Mouse (Mus musculus) heart, postnatal 25 days (tissue): Measurements from ENCODE around the gene Fchsd2. TPM values are rescaled to one million over a fixed set of nuclear protein-coding genes. Genes with fewer than 3 reads are reported as not detected.

Source experiments
- DNase-seq: peaks from one replicate; pipeline ENCODE4 v3.0.0; 2022; ENCODE audit warnings: low spot score
- intact Hi-C: fragments of 180-260 bp; cut with DNase I; formaldehyde crosslinking; loops from one replicate; pipeline ENCODE4 v1.15.1; 2025
- total RNA-seq, 2 experiments: library from RNA; stranded (reverse); gene quantifications; 2 replicates each; pipeline ENCODE4 v1.2.3; 2021

Gene Fchsd2
- total RNA-seq, 2 experiments from 2014 or later, result 20.1 to 29.1 TPM

DNA sequence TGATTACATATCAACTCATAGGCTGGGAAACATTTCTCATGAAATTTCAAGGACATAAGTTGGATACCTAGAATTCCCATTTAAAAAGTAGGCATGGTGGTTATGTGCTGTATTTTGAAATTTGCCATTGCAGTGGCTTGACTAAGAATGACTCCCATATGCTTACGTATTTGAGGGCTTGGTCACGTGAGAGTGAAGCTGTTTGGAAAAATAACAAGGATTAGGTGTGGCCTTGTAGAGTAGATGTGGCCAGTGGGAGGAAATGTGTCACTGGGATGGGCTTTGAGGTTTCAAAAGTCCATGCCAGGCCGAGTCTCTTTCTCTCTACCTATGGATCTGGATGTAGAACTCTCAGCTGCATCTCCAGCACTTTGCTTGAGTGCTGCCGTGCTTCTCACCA lies 71.2 kb downstream of the Fchsd2 start:
- intact Hi-C loops, result no loop called here
- DNase-seq, result no peak

DNA sequence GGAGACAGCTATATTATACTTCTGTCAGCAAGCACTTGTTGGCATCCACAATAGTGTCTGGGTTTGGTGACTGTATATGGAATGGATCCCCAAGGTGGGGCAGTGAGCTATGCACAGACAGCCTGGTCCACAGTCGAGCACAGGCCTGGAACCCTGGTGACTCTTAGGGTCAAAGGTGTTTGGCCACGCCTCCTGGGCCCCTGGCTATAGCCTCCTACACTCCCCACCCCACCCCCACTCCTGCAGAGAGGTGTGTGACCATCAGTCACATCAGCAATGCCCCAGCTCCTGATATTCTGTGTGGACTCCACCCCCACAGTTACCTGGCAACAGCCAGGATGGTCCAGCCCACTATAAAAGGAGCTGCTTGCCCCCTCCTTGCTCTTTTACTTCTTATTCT lies 73.9 kb downstream of the Fchsd2 start:
- intact Hi-C loops, result no loop called here

DNA sequence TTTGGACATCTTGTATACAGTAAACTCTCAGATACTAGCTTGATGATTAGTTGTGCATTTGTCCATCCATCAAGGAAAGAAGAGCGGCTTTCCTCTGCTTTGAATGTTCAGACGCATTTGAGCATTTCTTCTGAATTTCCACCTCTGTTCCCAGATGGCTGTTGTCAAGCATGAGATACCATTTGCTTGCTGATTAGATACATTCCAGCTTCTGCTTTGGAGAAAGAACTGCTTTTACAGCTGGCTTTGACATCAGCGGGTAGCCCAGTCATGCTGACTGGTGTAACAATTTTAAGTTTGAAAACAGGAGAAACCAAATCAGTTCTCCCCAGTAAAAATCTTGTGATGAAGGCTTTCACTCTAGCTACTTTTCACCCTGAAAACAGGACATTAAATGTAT lies 77.8 kb downstream of the Fchsd2 start:
- intact Hi-C loops, result no loop called here
- DNase-seq, result no peak

More for the DNA sequence above, 73.9 kb downstream of the Fchsd2 start:
- no peak for DNase-seq

DNA sequence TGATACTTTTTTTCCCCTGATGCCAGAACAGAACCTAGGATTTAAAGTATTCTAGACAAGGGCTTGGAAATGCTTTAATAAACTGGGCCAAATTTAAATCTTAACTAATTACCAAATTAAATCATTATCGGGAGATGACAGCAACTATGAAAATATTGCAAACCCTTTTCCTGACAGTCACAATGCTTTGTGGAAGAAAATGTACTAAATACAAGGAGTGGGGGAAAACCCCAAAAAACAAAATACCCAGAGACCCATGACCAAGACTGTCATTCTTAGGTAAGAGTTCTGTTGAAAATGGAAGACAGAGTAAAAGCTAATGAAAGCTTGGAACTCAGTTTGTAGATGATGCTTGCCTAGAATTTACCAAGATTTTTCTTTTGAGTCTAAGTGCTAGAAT lies 78.3 kb downstream of the Fchsd2 start:
- no peak for DNase-seq
- intact Hi-C loops, result no loop called here

DNA sequence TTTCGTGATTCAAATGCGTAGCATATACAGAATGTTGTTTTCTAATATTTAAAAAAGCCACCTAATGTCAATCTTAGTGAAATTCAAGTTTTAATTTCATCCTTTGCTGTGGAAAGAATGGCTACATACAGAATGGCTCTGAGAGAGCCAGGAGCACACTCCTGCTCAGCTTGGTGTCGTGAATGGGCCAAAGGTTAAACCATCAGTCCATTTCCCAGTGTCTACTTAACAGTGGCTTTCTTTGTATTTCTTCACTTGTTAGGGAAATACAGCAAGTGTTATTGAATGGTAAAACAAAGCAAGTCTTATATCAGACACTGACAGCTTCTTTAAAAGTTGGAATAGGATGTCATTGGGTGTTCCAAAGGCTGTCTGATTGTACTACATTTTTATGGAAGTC lies 80.7 kb downstream of the Fchsd2 start:
- intact Hi-C loops, result no loop called here
- DNase-seq, result no peak

DNA sequence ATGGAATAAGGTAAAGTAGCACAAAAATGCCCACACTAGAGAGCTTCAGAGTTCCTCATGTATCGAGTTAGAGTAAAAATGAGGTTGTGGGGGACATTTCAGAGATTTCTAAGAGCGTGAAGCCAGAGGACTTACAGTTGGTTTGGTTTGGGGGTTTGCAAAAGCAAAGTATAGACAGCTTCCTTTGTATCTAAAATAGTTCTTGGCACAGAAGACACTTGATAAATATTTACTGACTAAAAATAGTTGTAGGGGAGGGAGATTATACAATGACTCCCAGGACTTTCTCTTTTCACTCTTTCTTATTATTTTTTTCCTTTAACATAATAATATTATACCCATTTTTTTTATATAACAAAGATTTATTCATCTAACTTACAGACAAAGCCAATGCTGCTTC lies 86.1 kb downstream of the Fchsd2 start:
- intact Hi-C loops, result no loop called here
- no peak for DNase-seq

DNA sequence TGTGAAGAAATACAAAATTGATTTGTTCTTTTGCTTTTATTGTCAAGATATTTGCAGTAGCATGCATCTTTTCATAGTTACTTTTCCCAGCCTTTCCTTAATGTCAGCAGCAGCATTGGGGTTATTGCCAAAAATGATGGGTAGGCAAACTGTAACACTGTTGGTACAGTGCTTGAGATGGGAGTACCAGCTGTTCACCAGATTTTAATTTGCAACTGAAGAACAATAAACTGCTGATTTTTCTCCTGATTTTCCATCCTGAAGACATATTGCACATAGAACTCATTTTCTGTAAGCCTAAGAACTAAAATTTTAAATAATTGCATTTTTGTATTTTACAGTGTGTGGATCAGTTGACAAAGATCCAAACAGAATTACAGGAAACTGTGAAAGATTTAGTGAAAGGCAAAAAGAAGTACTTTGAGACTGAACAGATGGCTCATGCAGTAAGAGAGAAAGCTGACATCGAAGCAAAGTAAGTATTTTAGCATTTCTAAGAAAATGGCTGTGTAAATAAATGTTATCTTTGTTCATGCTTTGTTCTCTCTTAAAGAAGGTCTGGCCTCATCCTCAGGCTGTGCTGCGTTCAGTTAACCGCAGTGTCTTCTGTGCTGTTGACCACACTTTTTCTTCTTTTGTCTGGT lies 98.8 kb downstream of the Fchsd2 start:
- intact Hi-C loops, result no loop called here
- no peak for DNase-seq

DNA sequence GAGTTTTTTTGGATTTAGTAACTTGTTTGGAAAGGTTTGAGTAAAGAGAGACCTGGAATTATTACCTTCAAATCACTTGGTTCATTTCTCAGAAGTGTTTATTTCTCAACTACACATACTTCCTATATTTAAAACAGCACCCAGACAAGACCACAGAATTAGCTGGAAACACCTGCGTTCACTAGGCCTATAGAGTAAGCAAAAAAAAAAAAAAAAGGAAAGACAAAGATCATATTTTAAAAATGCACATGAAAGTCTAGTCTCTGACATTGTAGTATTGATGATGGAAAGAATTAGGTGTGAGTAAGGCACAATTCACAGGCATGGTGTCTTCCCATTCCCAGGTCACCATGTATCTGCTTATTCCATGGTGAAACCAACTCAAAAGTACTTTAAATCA lies 118.2 kb downstream of the Fchsd2 start:
- intact Hi-C loops, result no loop called here
- no peak for DNase-seq

DNA sequence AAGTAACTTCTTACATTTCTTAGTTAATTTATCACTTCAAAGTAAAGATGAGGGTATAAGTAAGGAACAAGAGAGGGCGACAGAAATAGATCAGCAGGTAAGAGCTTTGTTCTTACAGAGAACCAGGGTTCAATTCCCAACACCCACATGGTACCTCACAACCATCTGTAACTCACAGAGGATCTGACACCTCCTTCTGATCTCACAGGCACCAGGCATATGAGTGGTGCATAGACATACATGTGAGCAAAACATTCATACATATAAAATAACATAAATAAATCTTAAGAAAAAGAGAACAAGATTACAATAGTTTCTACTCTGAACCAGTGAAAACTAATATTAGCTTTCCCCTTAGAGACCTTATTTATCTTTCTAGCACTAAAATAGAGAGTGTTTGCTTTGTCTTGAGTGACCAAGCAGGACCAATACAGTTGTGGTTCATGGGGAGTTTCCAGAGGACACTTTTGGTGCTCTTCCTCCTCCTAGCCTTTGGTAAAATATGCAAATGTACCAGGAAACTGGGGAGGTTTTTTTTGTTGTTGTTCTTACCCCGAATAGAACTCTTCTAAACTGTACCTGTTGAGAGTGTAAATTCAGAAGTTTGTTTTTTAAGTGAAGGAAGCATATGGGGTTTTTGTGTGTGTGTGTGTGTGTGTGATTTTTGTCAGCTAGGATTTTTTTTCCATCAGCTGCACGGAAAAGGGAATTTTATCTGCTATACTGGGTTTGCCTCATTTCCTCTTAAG lies 121.0 kb downstream of the Fchsd2 start:
- DNase-seq, result no peak
- intact Hi-C loops, result no loop called here

DNA sequence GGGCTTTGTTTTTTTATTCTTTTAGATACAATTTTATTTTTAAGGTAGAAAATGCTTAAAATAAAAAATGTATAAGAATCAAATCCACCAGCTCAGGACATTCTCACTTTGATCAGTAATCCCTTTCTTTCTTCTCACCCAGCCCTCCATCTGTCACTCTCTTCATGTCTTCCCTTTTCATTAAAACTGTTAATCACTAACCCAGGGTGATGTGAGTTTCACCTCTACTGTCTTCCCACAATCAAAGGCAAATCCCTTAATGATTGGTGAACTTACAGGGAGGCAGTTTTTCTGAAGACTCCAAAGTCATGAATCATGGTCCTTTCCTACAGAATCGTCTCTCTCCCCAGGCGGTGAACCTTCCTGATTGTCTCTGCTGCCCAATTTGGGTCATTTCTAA lies 124.1 kb downstream of the Fchsd2 start:
- intact Hi-C loops, result no loop called here
- DNase-seq, result no peak

DNA sequence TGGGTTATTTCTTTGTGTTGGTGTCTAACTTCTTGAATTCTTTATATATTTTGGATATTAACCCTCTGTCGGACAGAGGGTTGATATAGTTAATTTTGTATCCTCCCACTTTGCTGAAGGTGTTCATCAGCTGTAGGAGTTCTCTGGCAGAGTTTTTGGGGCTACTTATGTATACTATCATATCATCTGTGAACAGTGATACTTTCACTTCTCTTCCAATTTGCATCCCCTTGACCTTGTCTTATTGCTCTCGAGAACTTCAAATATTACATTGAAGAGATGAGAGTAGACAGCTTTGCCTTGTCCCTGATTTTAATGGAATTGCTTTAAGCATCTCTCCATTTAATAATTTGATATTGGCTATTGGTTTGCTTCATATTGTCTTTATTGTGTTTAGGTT lies 130.8 kb downstream of the Fchsd2 start:
- no peak for DNase-seq
- intact Hi-C loops, result no loop called here

DNA sequence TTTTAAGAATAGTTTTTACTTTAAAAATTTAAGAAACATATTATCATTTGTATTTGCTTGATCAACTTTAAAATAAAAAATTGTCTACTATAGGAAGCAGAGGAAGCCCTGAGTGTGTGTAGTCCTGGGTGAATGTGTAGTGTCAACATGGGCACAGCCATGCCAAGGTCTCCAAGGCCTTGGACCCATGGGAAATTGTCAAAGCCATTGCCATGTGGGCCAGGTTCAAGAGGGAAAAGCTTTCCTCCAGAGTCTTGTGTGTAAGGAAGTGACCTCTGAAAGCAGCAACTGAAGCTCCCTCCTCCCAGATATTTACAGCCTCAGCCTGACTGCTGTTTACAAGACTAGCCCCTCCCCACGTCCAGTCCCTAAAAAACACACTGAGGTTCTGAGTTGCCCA lies 136.7 kb downstream of the Fchsd2 start:
- intact Hi-C loops, result loop anchor here (5.0 kb wide), 1 partner anchor 107 kb away; no protein-coding TSS in a partner anchor
- no peak for DNase-seq

DNA sequence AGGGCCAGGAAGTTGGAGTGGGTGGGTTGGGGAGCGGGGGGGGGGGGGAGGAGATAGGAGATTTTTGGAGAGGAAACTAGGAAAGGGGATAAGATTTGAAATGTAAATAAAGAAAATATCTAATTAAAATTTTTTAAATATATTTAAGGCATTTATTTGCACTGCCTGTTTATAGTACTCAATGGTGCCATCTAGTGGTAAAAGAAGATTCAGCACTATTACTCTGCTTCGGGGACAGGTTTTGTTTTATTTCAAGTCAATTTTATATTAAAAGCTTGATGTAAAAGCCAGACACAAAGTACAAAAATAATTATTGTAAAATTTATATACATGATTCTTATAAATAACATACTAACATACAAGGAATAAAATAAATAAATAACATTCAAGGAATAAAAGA lies 138.8 kb downstream of the Fchsd2 start:
- DNase-seq, result no peak
- intact Hi-C loops, result loop anchor here (1.0 to 5.0 kb wide), 4 partner anchors 56 to 244 kb away; no protein-coding TSS in a partner anchor

DNA sequence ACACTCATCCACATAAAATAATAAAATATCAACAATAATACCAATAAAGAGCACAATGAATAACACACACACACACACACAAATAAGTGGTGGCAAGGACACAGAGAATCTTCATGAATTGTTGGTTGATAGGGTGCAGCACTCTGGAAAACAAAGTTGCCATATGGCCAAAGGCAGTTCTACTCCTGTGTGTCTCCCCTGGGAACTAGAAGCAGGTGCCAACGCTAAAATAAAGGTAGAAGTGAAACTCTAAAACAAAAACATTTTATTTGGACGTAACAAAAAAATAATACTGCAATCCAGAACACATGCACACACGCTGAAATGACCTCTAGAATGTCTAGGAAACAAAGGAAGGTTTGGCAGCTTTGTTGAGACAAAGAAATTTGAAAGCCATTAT lies 140.1 kb downstream of the Fchsd2 start:
- intact Hi-C loops, result loop anchor here (5.0 kb wide), 2 partner anchors 55 to 245 kb away; no protein-coding TSS in a partner anchor
- no peak for DNase-seq

DNA sequence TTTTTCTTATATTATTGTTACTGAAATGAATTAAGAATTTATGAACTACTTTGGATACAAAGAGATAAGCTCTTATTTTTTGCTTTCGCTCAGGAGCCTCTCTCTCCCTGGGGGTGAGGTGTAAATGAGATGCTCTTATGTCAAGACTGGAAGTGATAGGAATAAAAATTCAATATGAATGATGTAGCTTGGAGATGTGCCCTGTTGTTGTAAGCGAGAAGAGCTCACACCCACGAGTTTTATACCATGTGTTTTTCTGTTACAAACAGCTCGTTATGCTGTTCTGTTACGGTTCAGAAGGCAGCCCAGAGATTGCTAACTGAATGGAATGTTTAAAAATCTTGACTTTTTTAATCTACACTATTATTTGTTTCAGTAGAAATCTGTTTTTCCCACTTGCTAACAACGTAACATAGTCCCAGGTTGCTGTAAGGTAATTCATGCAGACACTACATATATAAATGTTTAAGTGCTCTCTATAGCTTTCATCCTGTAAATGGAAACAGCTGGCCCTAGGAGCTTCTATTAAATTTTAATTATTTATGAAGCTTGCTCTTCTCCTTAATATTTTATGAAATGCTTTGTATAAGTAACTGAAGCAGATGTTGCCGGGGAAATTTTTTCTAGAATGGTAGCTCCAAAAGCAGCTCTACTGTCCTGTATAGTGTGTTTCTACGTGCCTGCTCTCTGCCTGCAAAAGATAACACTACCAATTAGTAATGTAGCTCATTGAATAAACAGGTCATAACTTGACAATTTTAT lies 144.2 kb downstream of the Fchsd2 start:
- DNase-seq, result no peak
- intact Hi-C loops, result no loop called here

DNA sequence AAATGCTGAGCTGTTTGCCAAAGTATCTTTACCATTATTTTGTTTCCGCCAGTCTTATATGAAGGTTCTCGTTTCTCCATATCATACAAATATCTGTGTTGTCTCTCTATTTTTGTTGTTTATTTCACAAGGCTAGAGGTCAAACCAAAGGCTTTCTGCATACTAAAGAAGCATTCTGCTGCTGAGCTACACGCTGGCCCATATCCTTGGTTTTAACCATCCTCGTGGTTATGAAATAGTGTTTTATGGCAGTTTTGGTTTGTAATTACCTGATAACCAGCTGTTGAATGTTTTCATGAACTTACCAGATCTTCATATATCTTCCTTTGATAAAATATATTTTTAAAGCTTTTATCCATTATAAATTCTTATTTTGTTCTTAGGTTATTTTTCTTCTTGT lies 156.1 kb downstream of the Fchsd2 start:
- DNase-seq, result no peak
- intact Hi-C loops, result no loop called here

DNA sequence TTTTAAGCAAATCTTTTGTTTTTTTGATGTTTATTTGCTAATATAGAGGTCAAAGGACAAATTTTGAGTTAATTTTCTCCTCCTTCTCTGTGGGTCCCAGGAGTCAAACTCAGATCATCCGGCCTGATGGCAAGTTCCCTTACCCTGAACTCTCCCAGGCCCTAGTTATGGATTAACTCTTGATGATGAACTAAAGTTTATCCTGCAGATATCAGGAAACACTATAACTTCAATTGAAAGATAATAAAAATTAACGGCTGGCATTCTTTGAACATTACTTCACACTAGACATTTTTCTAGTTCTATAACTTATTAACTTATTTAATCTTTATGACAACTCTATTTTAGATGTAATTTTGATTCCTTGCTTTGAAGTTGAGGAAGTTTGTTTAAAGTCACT lies 156.5 kb downstream of the Fchsd2 start:
- intact Hi-C loops, result no loop called here

DNA sequence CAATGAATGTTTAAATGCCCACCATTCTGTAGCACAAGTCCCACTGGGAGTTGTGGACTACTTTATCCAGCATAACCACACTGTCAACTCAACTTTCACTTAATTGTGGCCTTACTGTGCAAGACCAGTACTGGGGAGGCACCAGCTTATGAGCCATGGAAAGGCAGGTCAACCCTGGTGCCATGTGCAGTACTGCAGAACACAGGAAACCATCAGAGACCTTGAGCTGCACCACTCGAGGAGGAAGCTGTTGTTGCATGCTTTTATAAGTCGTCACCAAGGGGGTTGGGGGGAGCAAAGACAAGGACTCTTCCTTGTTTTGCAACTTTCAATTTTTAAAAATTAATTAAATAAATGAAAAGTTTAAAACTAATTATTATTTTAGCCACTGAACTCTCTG lies 160.4 kb downstream of the Fchsd2 start:
- intact Hi-C loops, result no loop called here

More for the DNA sequence above, 156.5 kb downstream of the Fchsd2 start:
- no peak for DNase-seq

DNA sequence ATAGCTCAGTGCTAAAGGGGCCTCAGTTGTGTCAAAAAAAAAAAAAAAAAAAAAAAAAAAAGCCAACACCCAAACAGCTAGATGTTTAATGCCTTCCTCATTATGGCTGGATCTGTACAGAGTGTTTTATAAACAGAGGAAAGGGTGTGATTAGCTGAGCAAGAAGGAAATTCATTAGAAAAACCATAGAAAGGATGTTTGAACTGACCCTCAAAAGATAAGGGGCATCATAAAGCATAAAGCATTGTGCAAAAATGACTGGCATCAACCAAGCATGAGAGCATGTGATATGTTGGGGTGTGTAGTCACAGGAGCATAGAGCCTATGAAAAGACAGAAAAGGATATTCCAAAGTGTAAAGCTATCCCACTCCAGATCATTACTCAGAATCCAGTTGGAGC lies 165.8 kb downstream of the Fchsd2 start:
- intact Hi-C loops, result no loop called here
- DNase-seq, result no peak

More for the DNA sequence above, 160.4 kb downstream of the Fchsd2 start:
- no peak for DNase-seq

DNA sequence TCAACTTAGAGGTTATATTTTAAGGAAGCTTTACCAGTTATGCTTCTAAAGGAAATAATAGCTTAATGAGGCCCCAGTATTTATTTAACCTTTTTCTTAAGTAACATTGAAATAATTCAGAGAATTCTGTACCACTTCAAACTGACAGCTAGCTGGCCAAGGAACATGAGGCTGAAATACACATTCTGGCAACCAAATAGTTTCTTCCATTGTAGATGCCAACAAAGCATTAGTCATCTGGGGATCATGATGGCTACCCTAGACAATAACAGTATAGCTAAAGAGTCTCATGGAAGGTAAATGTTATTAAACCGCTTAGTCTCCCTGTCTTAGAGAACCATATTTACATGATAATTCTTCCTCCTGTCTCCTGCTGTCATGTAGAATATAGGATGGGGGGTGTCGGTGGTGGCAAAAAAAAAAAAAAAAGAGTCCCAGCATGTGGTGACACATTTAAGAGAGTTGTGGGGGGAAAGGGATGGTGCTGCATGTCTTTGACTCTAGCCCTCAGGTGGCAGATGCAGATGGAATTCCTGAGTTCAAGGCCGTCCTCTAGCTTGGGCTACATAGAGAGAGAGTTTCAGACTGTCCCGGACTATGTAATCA lies 169.4 kb downstream of the Fchsd2 start:
- intact Hi-C loops, result no loop called here
- DNase-seq, result no peak
